ENCODE assay signal across 21 mouse cellular contexts in genomic region chr17:5052091-5052799, GRCm38 (mm10).
"Had no signal": no experiment of that assay in that cellular context is flagged by ENCODE, and none has a peak within 500 bp of the region (broad histone marks: within the 10 kb centered on the region; RNA-seq: fewer than 3 reads in every experiment).

No protein-coding gene starts in this region.

- H3K9me3 ChIP-seq: limb, embryonic 12.5 days; limb, embryonic 15.5 days; midbrain, embryonic 12.5 days; midbrain, embryonic 15.5 days; neural tube, embryonic 12.5 days; neural tube, embryonic 15.5 days; stomach, embryonic 15.5 days had no signal

- H3K27me3 ChIP-seq: limb, embryonic 12.5 days; limb, embryonic 15.5 days; midbrain, embryonic 15.5 days; neural tube, embryonic 12.5 days; neural tube, embryonic 15.5 days; stomach, embryonic 15.5 days had no signal

- ATAC-seq: liver, postnatal 0 days; midbrain, embryonic 15.5 days had no signal

- H3K27ac ChIP-seq: limb, embryonic 15.5 days; liver, embryonic 14.5 days; macrophage; midbrain, embryonic 12.5 days; midbrain, embryonic 15.5 days; neural tube, embryonic 12.5 days; neural tube, embryonic 15.5 days had no signal

- H3K4me3 ChIP-seq: limb, embryonic 12.5 days; limb, embryonic 15.5 days; midbrain, embryonic 12.5 days; midbrain, embryonic 15.5 days; neural tube, embryonic 12.5 days; neural tube, embryonic 15.5 days; stomach, embryonic 15.5 days had no signal

- H3K4me2 ChIP-seq: limb, embryonic 12.5 days; limb, embryonic 15.5 days; liver, embryonic 11.5 days; midbrain, embryonic 12.5 days; midbrain, embryonic 15.5 days; neural tube, embryonic 12.5 days; neural tube, embryonic 15.5 days; stomach, embryonic 15.5 days had no signal

- H3K36me3 ChIP-seq: midbrain, embryonic 15.5 days; neural tube, embryonic 12.5 days; neural tube, embryonic 15.5 days; stomach, embryonic 15.5 days had no signal

- DNase-seq: kidney, adult 2 months; kidney, postnatal 10 days; kidney, postnatal 36 days; left cerebral cortex, postnatal 4 days; liver, postnatal 0 days; lung, postnatal 14 days; right cerebral cortex, adult 18-20 months; right cerebral cortex, postnatal 14 days; spleen, adult 18-20 months; thymus, adult 2 months; thymus, postnatal 14 days had no signal

- H3K9ac ChIP-seq: limb, embryonic 12.5 days; limb, embryonic 15.5 days; liver, embryonic 14.5 days; liver, postnatal 0 days; midbrain, embryonic 12.5 days; midbrain, embryonic 15.5 days; neural tube, embryonic 12.5 days; neural tube, embryonic 15.5 days; stomach, embryonic 15.5 days had no signal
